Mouse (Mus musculus) hindbrain, embryonic 14.5 days (tissue): Measurements from ENCODE around the gene Ctnnd2. TPM values are rescaled to one million over a fixed set of nuclear protein-coding genes. Genes with fewer than 3 reads are reported as not detected.

Experiments
- ATAC-seq: fragments of 200-750 bp; cut with Nextera tagmentation; 2 replicates; pipeline ENCODE4 v1.8.0; 2017; ENCODE audit warnings: moderate number of reproducible peaks, mild to moderate bottlenecking, moderate TSS enrichment, moderate library complexity; ENCODE audit not compliant: low FRiP score
- DNase-seq: peaks from one replicate; pipeline ENCODE4 v3.0.0-alpha.2; 2015; ENCODE audit warnings: low spot score
- H3K27ac ChIP-seq: fragments of 300-500 bp; sonication (generic); 2 replicates; pipeline ENCODE4 v1.5.1; 2014; ENCODE audit warnings: mild to moderate bottlenecking, moderate library complexity
- H3K27me3 ChIP-seq: fragments of 300-500 bp; sonication (generic); 2 replicates; pipeline ENCODE4 v1.6.1; 2014; ENCODE audit warnings: mild to moderate bottlenecking, low read length, mixed read lengths; ENCODE audit not compliant: control insufficient read depth, insufficient read depth
- H3K36me3 ChIP-seq: fragments of 300-500 bp; sonication (generic); replicated peaks from 2 replicates; pipeline ENCODE4 v1.6.1; 2014; ENCODE audit not compliant: control insufficient read depth, insufficient read depth
- H3K4me1 ChIP-seq: fragments of 300-500 bp; sonication (generic); replicated peaks from 2 replicates; pipeline ENCODE4 v1.6.1; 2014; ENCODE audit warnings: antibody characterized with exemption, low read length, mixed read lengths; ENCODE audit not compliant: control insufficient read depth, insufficient read depth
- H3K4me2 ChIP-seq: fragments of 300-500 bp; sonication (generic); replicated peaks from 2 replicates; pipeline ENCODE4 v1.6.1; 2014; ENCODE audit warnings: mild to moderate bottlenecking, moderate library complexity
- H3K4me3 ChIP-seq: fragments of 300-500 bp; sonication (generic); replicated peaks from 2 replicates; pipeline ENCODE4 v1.5.1; 2014; ENCODE audit warnings: mild to moderate bottlenecking, low read length
- H3K9ac ChIP-seq: fragments of 300-500 bp; sonication (generic); 2 replicates; pipeline ENCODE4 v1.6.1; 2014
- H3K9me3 ChIP-seq: fragments of 300-500 bp; sonication (generic); 2 replicates; pipeline ENCODE4 v1.6.1; 2016; ENCODE audit warnings: low read length; ENCODE audit not compliant: control insufficient read depth
- WGBS: fragments of 180-500 bp; shearing (Covaris S2); extraction: QIAGEN DNeasy Blood & Tissue Kit; methylation state at CpG from one replicate; pipeline ENCODE4 v1.1.7; 2014; 5-methylcytosine and 5-hydroxymethylcytosine counted together
- polyA plus RNA-seq: library from polyadenylated mRNA; unstranded; fragments of >200 nt; fragmentation: Nextera tagmentation; extraction: Ambion mirVana; gene quantifications from 2 replicates; pipeline ENCODE4 v1.2.1, GENCODE M21; 2014

Ctnnd2 gene
- polyA plus RNA-seq, 1 experiment from 2014 or later: 64.2 TPM

GRCm38 (mm10) chr15:30401111-30401510 lies 228.7 kb downstream of the Ctnnd2 start:
- WGBS: 39% methylated on average over 4 of the region's 4 CpGs
- Histone ChIP-seq H3K4me3 (no peak overlapping the region), H3K4me1 (no peaks in the 10 kb centered on the region), H3K9ac (no peak overlapping the region), H3K27ac (no peak overlapping the region), H3K36me3 (no peaks in the 10 kb centered on the region), H3K9me3 (no peaks in the 10 kb centered on the region), H3K4me2 (no peak overlapping the region), H3K27me3 (no peaks in the 10 kb centered on the region)
- DNase-seq (no peak), ATAC-seq (no peak)

- no peaks in the 10 kb centered on the region for H3K36me3 ChIP-seq
- 5% methylated on average over 1 of the region's 1 CpGs for WGBS
- H3K27me3 ChIP-seq: no peaks in the 10 kb centered on the region
- H3K4me1 ChIP-seq: no peaks in the 10 kb centered on the region
- H3K27ac ChIP-seq: no peak overlapping the region
- H3K4me3 ChIP-seq: no peak overlapping the region
- H3K9me3 ChIP-seq: no peaks in the 10 kb centered on the region
- H3K4me2 ChIP-seq: no peak overlapping the region
- DNase-seq (no peak), ATAC-seq (no peak)
- no peak overlapping the region for H3K9ac ChIP-seq
These were observed 233.9 kb downstream of the Ctnnd2 start for GRCm38 (mm10) chr15:30406254-30406653.

- Histone ChIP-seq H3K4me2 (no peak overlapping the region), H3K9ac (no peak overlapping the region), H3K4me3 (no peak overlapping the region), H3K9me3 (no peaks in the 10 kb centered on the region), H3K36me3 (no peaks in the 10 kb centered on the region), H3K27me3 (no peaks in the 10 kb centered on the region), H3K27ac (no peak overlapping the region), H3K4me1 (no peaks in the 10 kb centered on the region)
- WGBS: 89% methylated on average over 5 of the region's 5 CpGs
- no peak for ATAC-seq
- no peak for DNase-seq
These were observed 250.8 kb downstream of the Ctnnd2 start for GRCm38 (mm10) chr15:30423146-30423545.

GRCm38 (mm10) chr15:30424290-30424689 lies 251.9 kb downstream of the Ctnnd2 start:
- H3K4me1 ChIP-seq: no peaks in the 10 kb centered on the region
- H3K4me2 ChIP-seq: no peak overlapping the region
- no peak overlapping the region for H3K4me3 ChIP-seq
- no peaks in the 10 kb centered on the region for H3K36me3 ChIP-seq
- no peak overlapping the region for H3K9ac ChIP-seq
- H3K27me3 ChIP-seq: no peaks in the 10 kb centered on the region
- no peaks in the 10 kb centered on the region for H3K9me3 ChIP-seq
- WGBS: 61% methylated on average over 9 of the region's 9 CpGs
- ATAC-seq (no peak), DNase-seq (peak; percentile 47)
- H3K27ac ChIP-seq: no peak overlapping the region

- WGBS: 16% methylated on average over 2 of the region's 2 CpGs
- ATAC-seq: no peak
These were observed 254.9 kb downstream of the Ctnnd2 start for GRCm38 (mm10) chr15:30427342-30427741.

GRCm38 (mm10) chr15:30439045-30439444 lies 266.7 kb downstream of the Ctnnd2 start:
- DNase-seq (no peak), ATAC-seq (no peak)
- Histone ChIP-seq H3K36me3 (no peaks in the 10 kb centered on the region), H3K9me3 (no peaks in the 10 kb centered on the region), H3K4me3 (no peak overlapping the region), H3K27me3 (no peaks in the 10 kb centered on the region), H3K9ac (no peak overlapping the region), H3K4me2 (no peak overlapping the region), H3K27ac (no peak overlapping the region), H3K4me1 (no peaks in the 10 kb centered on the region; the same call in 1 of the 2 replicates)
- 60% methylated on average over 5 of the region's 5 CpGs for WGBS

More at GRCm38 (mm10) chr15:30427342-30427741, 254.9 kb downstream of the Ctnnd2 start:
- no peaks in the 10 kb centered on the region for H3K27me3 ChIP-seq
- peak; percentile 33 for DNase-seq
- no peak overlapping the region for H3K4me3 ChIP-seq
- no peaks in the 10 kb centered on the region for H3K9me3 ChIP-seq
- H3K36me3 ChIP-seq: no peaks in the 10 kb centered on the region
- H3K27ac ChIP-seq: no peak overlapping the region
- no peaks in the 10 kb centered on the region for H3K4me1 ChIP-seq
- H3K9ac ChIP-seq: no peak overlapping the region
- H3K4me2 ChIP-seq: no peak overlapping the region

GRCm38 (mm10) chr15:30450765-30451164 lies 278.4 kb downstream of the Ctnnd2 start:
- WGBS: 59% methylated on average over 7 of the region's 7 CpGs
- Histone ChIP-seq H3K36me3 (no peaks in the 10 kb centered on the region), H3K27me3 (no peaks in the 10 kb centered on the region), H3K4me3 (no peak overlapping the region), H3K4me2 (no peak overlapping the region), H3K9ac (no peak overlapping the region), H3K27ac (no peak overlapping the region), H3K4me1 (peaks cover 8% of the 10 kb centered on the region), H3K9me3 (no peaks in the 10 kb centered on the region)
- DNase-seq: no peak
- ATAC-seq: no peak

GRCm38 (mm10) chr15:30451921-30452320 lies 279.5 kb downstream of the Ctnnd2 start:
- peak overlapping the region; percentile 62 for H3K27ac ChIP-seq
- no peaks in the 10 kb centered on the region for H3K36me3 ChIP-seq
- ATAC-seq (peak; percentile 46; the same call in 1 of the 2 replicates), DNase-seq (no peak)
- H3K27me3 ChIP-seq: no peaks in the 10 kb centered on the region
- no peak overlapping the region; the same call in 1 of the 2 replicates for H3K9ac ChIP-seq
- 30% methylated on average over 5 of the region's 5 CpGs for WGBS
- 0 out of 2 replicates have a peak overlapping the region, but pooled peaks have one; percentile 5 for H3K4me2 ChIP-seq
- no peaks in the 10 kb centered on the region for H3K9me3 ChIP-seq
- no peak overlapping the region for H3K4me3 ChIP-seq
- H3K4me1 ChIP-seq: peaks cover 11% of the 10 kb centered on the region

- peak overlapping the region; percentile 68 for H3K27ac ChIP-seq
- ATAC-seq (peak; percentile 92), DNase-seq (peak; percentile 68)
- H3K27me3 ChIP-seq: no peaks in the 10 kb centered on the region
- peak overlapping the region; percentile 51 for H3K4me2 ChIP-seq
- peak overlapping the region; percentile 39 for H3K9ac ChIP-seq
- H3K9me3 ChIP-seq: no peaks in the 10 kb centered on the region
- 9% methylated on average over 12 of the region's 12 CpGs for WGBS
- peak overlapping the region; percentile 25 for H3K4me3 ChIP-seq
- H3K36me3 ChIP-seq: no peaks in the 10 kb centered on the region
- peaks cover 25% of the 10 kb centered on the region for H3K4me1 ChIP-seq
These were observed 285.3 kb downstream of the Ctnnd2 start for GRCm38 (mm10) chr15:30457541-30458250.
